Mouse (Mus musculus): ENCODE measurements around the gene Wee2. TPM values are rescaled to one million over a fixed set of nuclear protein-coding genes. Genes with fewer than 3 reads are reported as not detected.

Gene Wee2
- total and polyA plus RNA-seq, 3 experiments: not detected

DNA sequence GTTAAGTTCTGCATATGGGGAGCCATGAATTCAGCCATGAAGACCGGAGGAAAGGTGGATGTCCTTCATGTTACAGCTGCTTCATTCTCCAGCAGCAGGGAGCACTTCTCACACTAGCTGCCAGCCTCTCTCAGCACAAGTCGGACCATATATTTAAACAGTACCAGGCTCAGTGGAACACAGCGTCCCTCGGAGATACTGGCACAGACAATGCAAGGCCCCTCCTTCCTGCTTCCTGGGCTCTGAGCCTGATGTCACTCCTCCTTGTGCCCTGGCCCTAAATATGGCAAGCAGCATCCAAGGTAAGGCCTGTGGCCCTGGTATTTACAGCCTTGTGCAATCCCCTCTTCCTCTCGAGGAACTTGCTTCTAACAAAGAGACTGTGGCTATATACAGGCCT is 23.1 kb upstream of the Wee2 start:
- Histone ChIP-seq H3K27ac (ENCODE audit: control insufficient read depth, low read depth, low read length) (no peak overlapping the region), H3K36me3 (ENCODE audit: control insufficient read depth in 1 of 2, insufficient read depth in 2 of 2, low read length in 2 of 2) (peaks cover 0 to 10% of the 10 kb centered on the region in 2 experiments; a peak in 2 of 4 replicates), H3K9ac (ENCODE audit: control insufficient read depth, low read depth, low read length, poor library complexity, severe bottlenecking) (no peak overlapping the region), H3K27me3 (ENCODE audit: control insufficient read depth in 1 of 2, insufficient read depth in 2 of 2, low read length in 2 of 2) (no peaks in the 10 kb centered on the region), H3K79me2 (ENCODE audit: control insufficient read depth, insufficient read depth, low read length, poor library complexity) (no peaks in the 10 kb centered on the region), H3K9me3 (replicated peaks; ENCODE audit: insufficient read depth, low read length) (no peaks in the 10 kb centered on the region), H3K4me3 (ENCODE audit: control insufficient read depth in 1 of 2, insufficient read depth in 1 of 2, low read depth in 2 of 2, low read length in 2 of 2) (no peak overlapping the region), H3K4me1 (ENCODE audit: control insufficient read depth in 1 of 2, insufficient read depth in 2 of 2, low read length in 2 of 2) (peaks cover 0 to 13% of the 10 kb centered on the region in 2 experiments; a peak in 2 of 4 replicates)
- no peak for DNase-seq (ENCODE audit: low read depth, low spot score)
- TF ChIP-seq RCOR1 (IDR thresholded peaks at IDR 0.05; ENCODE audit: low read depth, low read length): no peak
- no peak for TF ChIP-seq MYB (IDR thresholded peaks at IDR 0.05; ENCODE audit: low read depth, low read length)
- no peak for TF ChIP-seq NELFE (IDR thresholded peaks at IDR 0.05; ENCODE audit: low read depth, low read length)
- no peak for TF ChIP-seq UBTF (IDR thresholded peaks at IDR 0.05; ENCODE audit: borderline replicate concordance, insufficient read depth, low read depth, low read length)
- TF ChIP-seq E2F4 (IDR thresholded peaks at IDR 0.05; ENCODE audit: borderline replicate concordance, low read depth, low read length): no peak
- TF ChIP-seq ZC3H11A (IDR thresholded peaks at IDR 0.05; ENCODE audit: low read depth, low read length): no peak
- TF ChIP-seq TCF12 (IDR thresholded peaks at IDR 0.05; ENCODE audit: low read depth, low read length): no peak
- no peak for TF ChIP-seq MYC (IDR thresholded peaks at IDR 0.05; ENCODE audit: low read depth, low read length)
- no peak for TF ChIP-seq MAFK (IDR thresholded peaks at IDR 0.05; ENCODE audit: borderline replicate concordance, low read depth, low read length)
- no peak for TF ChIP-seq BHLHE40 (IDR thresholded peaks at IDR 0.05; ENCODE audit: borderline replicate concordance, low read depth, low read length)
- no peak for TF ChIP-seq EP300 (IDR thresholded peaks at IDR 0.05; ENCODE audit: low read depth in 1 of 2, low read length in 2 of 2)
- TF ChIP-seq ZKSCAN1 (IDR thresholded peaks at IDR 0.05; ENCODE audit: low read depth, low read length): no peak
- no peak for TF ChIP-seq POLR2AphosphoS5 (IDR thresholded peaks at IDR 0.05; ENCODE audit: borderline replicate concordance, low read depth, low read length)
- TF ChIP-seq USF2 (IDR thresholded peaks at IDR 0.05; ENCODE audit: borderline replicate concordance in 1 of 2, insufficient read depth in 1 of 2, low read depth in 1 of 2, low read length in 2 of 2): no peak
- no peak for TF ChIP-seq USF1 (IDR thresholded peaks at IDR 0.05; ENCODE audit: low read depth, low read length)
- no peak for TF ChIP-seq ELF1 (IDR thresholded peaks at IDR 0.05; ENCODE audit: low read depth, low read length)

DNA sequence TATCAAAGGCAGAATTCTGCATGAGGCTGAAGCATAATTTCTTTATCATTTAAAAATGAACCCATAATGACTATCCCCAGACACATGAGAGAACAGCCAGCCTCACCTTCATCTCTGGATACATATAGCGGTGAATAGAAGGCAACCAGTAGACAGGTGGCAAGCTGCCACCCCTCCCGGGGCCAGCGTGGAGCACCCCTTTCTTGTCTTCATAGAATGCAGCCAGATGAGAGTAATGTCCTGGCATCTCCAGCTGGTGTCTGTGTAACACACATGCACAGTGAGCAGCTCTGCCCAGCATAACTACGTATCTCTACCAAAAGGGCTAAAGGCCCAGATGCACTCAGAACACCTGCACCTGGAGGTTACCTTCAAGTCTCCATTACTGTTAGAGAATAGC is 20.5 kb upstream of the Wee2 start:
- H3K36me3 ChIP-seq (ENCODE audit: control insufficient read depth in 1 of 2, insufficient read depth in 2 of 2, low read length in 2 of 2): no peaks in the 10 kb centered on the region; a peak in 1 of 4 replicates
- no peak overlapping the region for H3K4me3 ChIP-seq (ENCODE audit: control insufficient read depth in 1 of 2, insufficient read depth in 1 of 2, low read depth in 2 of 2, low read length in 2 of 2)
- H3K9me3 ChIP-seq (replicated peaks; ENCODE audit: insufficient read depth, low read length): no peaks in the 10 kb centered on the region
- no peaks in the 10 kb centered on the region for H3K79me2 ChIP-seq (ENCODE audit: control insufficient read depth, insufficient read depth, low read length, poor library complexity)
- H3K9ac ChIP-seq (ENCODE audit: control insufficient read depth, low read depth, low read length, poor library complexity, severe bottlenecking): no peak overlapping the region
- no peaks in the 10 kb centered on the region for H3K4me1 ChIP-seq (ENCODE audit: control insufficient read depth in 1 of 2, insufficient read depth in 2 of 2, low read length in 2 of 2)
- no peaks in the 10 kb centered on the region for H3K27me3 ChIP-seq (ENCODE audit: control insufficient read depth in 1 of 2, insufficient read depth in 2 of 2, low read length in 2 of 2)
- TF ChIP-seq UBTF (IDR thresholded peaks at IDR 0.05; ENCODE audit: borderline replicate concordance, insufficient read depth, low read depth, low read length) (no peak), HCFC1 (IDR thresholded peaks at IDR 0.05; ENCODE audit: low read depth, low read length) (no peak), GATA1 (IDR thresholded peaks at IDR 0.05; ENCODE audit: low read depth, low read length) (no peak), ZMIZ1 (IDR thresholded peaks at IDR 0.05; ENCODE audit: low read depth, low read length) (no peak), MAZ (IDR thresholded peaks at IDR 0.05; ENCODE audit: low read depth, low read length) (no peak), SMC3 (IDR thresholded peaks at IDR 0.05; ENCODE audit: low read depth, low read length) (no peak), MEF2A (IDR thresholded peaks at IDR 0.05; ENCODE audit: extremely low read depth, insufficient replicate concordance, low read depth, low read length, poor library complexity, severe bottlenecking) (no peak), EP300 (IDR thresholded peaks at IDR 0.05; ENCODE audit: low read depth in 1 of 2, low read length in 2 of 2) (no peak), MYC (IDR thresholded peaks at IDR 0.05; ENCODE audit: low read depth, low read length) (no peak), POLR2A (IDR thresholded peaks at IDR 0.05; ENCODE audit: control insufficient read depth in 1 of 2, insufficient read depth in 1 of 2, low read depth in 1 of 2, low read length in 2 of 2, poor library complexity in 1 of 2) (no peak), SIN3A (IDR thresholded peaks at IDR 0.05; ENCODE audit: low read length) (no peak), ELF1 (IDR thresholded peaks at IDR 0.05; ENCODE audit: low read depth, low read length) (no peak)
- no peak for DNase-seq (ENCODE audit: low read depth, low spot score)
- no peak overlapping the region for H3K27ac ChIP-seq (ENCODE audit: control insufficient read depth, low read depth, low read length)
